Mouse (Mus musculus): Measurements from ENCODE around the gene Zfp286.
"Not testable (repeated sequence)": the region's sequence is repeated elsewhere in the genome, so short reads cannot be mapped to it uniquely, and the experiment has no call there.

The Zfp286 gene

GRCm38 (mm10) chr11:62789617-62789936 is 315 bp upstream of the Zfp286 start:
- no peak for DNase-seq

DNA sequence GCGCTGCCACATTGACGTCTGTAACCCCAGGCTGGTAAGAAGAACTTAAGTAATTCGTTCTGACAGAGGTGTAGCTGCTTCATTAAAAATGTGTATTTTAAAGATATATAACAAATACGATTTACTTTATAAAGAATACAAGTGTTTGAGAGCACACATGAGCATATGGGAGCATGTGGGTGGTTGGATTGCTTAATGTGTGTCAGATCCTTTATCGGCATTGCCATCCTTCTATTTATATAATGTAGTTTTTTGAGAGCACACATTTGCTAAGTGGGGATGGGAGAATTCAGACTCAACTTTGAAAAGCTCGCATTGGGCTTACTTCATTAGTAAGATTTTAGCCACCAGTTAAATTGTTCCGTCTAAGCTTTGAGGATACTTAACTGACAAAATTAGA is 12.8 kb downstream of the Zfp286 start:
- no peak for DNase-seq

- no peak for DNase-seq
Observed at GRCm38 (mm10) chr11:62760755-62761457, 28.4 kb downstream of the Zfp286 start.

DNA sequence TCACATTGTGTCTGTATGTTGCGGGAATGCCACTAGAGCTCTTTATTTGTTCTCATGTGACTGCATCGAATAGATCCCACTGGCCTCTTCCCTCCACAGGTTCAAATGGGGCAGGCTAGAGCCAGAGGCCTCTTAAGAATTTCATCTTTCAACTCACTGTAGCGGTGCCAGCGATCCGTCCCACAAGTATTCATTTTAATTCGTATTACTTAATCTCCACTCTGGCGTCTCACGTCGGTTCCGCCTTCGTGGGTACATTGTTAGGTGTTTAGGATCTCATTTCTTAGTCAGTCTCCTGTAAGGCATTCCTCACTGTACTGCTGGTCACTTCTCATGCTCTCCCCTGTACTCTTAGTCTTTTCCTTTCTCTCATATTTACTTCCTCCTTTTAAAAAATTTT is 30.8 kb downstream of the Zfp286 start:
- DNase-seq: no peak

- no peak for DNase-seq
Observed at GRCm38 (mm10) chr11:62757906-62758305, 31.4 kb downstream of the Zfp286 start.

GRCm38 (mm10) chr11:62757143-62757507 is 32.1 kb downstream of the Zfp286 start:
- DNase-seq: no peak

- DNase-seq: peak; percentile 99
Observed at GRCm38 (mm10) chr11:62756456-62757142, 32.7 kb downstream of the Zfp286 start.

- no peak for DNase-seq
Observed at GRCm38 (mm10) chr11:62752780-62753179, 36.5 kb downstream of the Zfp286 start, which contains the start of gene Gm10428. Gene Gm10428 (plus strand): TSS chr11:62753100.

DNA sequence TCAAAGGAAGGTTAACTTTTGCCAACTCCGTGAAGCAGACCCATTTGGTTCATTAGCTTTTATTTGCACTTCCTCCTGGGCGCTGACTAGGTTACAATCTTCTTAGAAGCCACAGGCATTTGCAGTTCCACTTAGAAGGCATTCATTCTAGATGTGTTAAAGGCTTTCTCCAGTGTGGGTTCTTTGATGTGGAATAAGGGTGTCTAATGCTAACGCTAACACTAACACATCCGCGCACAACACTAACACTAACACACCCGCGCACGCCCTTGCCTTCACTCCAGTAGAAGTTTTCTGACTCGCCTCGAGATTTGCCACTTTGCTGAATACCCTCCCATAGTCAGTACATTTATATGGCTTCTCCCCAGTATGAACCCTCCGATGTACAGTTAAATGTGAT is 37.1 kb downstream of the Zfp286 start:
- no peak for DNase-seq

GRCm38 (mm10) chr11:62749445-62749844 is 39.8 kb downstream of the Zfp286 start:
- not testable (repeated sequence) for DNase-seq

DNA sequence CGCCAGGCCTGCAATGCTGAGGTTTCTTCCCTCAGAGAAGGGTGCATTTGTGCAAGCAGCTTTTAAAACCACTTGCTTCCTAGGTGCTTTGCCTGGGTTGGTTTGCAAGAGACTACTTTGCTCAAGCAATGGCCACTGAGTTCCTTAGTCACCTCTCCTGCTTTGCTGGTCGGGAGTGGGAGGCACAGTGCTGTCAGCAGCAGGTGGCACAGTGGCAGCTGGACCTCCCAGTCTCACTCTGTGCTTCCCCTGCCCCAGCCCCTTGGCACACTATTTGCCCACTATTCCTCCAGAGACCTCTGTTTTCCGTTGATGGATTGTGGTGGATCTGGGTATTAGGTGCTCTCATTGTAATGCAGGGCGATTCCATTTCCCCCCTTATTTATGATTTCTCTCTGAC is 41.2 kb downstream of the Zfp286 start:
- no peak for DNase-seq

GRCm38 (mm10) chr11:62747227-62747626 is 42.0 kb downstream of the Zfp286 start:
- no peak for DNase-seq

DNA sequence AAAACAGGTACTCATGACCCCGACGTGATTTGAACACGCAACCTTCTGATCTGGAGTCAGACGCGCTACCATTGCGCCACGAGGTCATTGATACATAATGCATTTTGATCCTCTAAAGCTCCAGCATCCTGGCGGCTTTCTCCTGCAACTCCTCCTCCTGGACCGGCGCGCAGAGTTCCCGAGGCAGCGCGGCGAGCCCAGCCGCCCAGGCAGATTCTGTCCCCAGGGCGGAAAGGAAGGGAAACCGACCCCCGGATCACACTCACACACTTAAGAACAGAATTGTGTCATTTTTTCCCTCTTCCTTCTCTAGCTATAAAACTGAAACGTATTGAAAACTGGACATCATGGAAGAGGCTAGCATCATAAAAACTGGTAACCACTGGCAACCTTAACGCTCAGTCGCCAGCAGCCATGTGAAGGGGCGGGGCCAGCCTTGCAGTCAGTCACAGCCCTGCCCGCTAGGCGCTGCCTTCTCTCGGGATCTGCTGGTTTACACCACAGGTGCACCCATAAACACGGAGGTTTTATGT is 43.2 kb downstream of the Zfp286 start:
- DNase-seq: peak; percentile 80 to 85

DNA sequence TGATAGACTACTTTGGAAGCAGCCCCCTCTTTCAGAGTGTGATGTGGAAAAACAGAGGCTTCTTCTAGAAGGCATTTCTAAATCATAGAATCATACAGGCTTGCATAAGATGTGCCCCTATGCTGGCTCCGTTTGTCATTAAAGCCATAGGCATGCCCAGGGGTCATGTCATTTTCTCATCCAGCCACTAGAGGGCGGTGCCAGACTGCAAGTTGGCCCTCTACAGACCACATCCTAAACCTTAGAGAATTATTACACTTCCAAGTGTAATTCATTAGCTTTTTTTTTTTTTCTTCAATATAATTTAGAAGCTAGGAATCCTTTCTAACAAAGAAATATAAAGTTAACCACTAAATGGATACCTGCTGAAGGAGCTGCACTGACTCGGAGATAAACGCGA is 45.2 kb downstream of the Zfp286 start:
- DNase-seq: peak; percentile 69 to 81

DNA sequence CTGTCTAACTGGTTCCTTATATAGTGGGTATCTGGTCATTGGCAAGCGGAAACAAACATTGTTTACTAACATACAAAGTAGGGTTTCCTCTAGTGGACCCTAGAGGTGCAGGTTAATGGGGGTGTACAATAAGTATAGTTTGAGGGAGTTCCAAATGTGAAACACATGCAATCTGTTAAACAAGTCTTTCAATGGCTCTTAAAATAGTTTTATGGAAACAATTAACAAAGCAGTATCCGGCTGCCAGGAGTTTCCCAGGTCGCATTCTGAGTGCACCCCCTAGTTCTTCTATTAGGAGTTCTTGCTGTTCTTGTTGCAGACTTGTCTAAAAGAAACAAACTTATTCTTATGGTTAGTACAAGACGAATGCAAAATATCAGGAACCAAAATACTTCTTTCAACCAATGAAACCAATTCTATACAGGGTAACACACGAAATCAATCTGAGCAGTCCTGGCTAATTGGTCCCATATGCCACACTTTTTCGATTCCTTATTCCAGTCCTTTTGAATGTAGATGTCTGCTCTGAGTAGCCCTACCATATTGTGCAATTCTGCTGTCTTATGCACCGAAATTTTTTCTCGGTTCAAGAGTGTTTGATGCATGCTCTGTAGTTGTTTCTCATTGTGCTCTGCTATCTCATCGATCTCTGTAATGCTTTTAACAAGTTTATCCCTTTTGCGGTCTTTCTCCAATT is 46.9 kb downstream of the Zfp286 start:
- DNase-seq: no peak

- no peak for DNase-seq
Observed at GRCm38 (mm10) chr11:62741186-62741585, 48.1 kb downstream of the Zfp286 start.

GRCm38 (mm10) chr11:62732665-62733064 is 56.6 kb downstream of the Zfp286 start:
- DNase-seq: no peak

GRCm38 (mm10) chr11:62732022-62732387 is 57.3 kb downstream of the Zfp286 start:
- no peak for DNase-seq

GRCm38 (mm10) chr11:62731311-62732021 is 57.8 kb downstream of the Zfp286 start, which contains the start of gene Zfp287:
Gene Zfp287 (minus strand): TSS chr11:62731905.
- DNase-seq: peak; percentile 84 to 93

- no peak for DNase-seq
Observed at GRCm38 (mm10) chr11:62728276-62728675, 61.0 kb downstream of the Zfp286 start.

- DNase-seq: no peak
Observed at GRCm38 (mm10) chr11:62710657-62711056, 78.6 kb downstream of the Zfp286 start.

DNA sequence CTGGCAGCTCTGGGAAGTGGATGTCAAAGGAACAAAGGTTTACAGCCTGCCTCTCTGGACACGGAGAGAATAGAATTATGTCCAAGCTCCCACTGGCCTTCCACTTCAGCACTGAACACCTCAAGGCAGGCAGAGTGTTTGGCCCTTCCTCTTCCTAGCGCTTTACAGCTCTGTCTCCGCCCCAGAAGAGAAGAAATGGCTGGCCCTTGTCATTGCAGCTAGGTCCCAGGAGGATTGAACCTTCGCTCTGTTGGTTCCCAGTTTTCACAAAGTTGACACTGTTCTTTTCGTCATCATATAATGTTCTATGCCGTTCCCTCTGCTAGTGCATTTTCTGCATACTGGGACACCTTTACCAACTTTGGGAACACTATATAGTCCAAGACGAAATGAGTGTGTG is 81.0 kb downstream of the Zfp286 start:
- no peak for DNase-seq

DNA sequence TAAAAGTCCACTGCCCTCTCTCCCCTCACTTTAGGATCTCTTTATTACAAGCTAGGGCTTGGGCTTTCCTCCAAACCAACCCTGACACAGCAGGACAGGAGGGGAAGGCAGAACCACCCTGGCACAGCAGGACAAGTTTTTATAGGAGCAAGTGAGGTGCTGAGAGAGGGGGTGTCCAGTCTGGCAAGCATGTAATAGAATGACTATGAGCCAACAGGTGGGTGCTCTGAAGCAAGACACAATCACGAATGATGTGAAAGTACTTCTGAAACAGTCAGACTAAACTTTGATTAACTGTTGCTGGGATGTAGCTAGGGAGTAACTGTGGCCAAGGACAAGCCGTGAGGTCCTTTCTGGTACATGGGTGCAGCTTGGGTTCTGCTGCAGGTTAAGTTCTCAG is 83.1 kb downstream of the Zfp286 start:
- DNase-seq: no peak

Measured in kidney, postnatal 25 days (tissue).